Mouse (Mus musculus): ENCODE data around the gene Moap1. TPM values are rescaled to one million over a fixed set of nuclear protein-coding genes. Genes with fewer than 3 reads are reported as not detected.

Gene Moap1
- 18.3 and 18.4 TPM in 2 replicates for polyA plus RNA-seq (2014; fragmentation: Nextera tagmentation; extraction: Ambion mirVana)

- Histone ChIP-seq H3K36me3 (ENCODE audit: control insufficient read depth, insufficient read depth, low read length) (0 out of 2 replicates have a peak, but pooled peaks cover 6% of the 10 kb centered on the region), H3K9me3 (ENCODE audit: control insufficient read depth, low read length) (no peaks in the 10 kb centered on the region), H3K4me3 (ENCODE audit: low read depth, low read length) (peak within 1 kb of the TSS; percentile 80), H3K4me1 (replicated peaks; ENCODE audit: control insufficient read depth, insufficient read depth, low read length) (peaks cover 18% of the 10 kb centered on the region), H3K9ac (ENCODE audit: low read depth, low read length) (peak within 1 kb of the TSS; percentile 86), H3K27ac (ENCODE audit: low read depth, low read length) (peak within 1 kb of the TSS; percentile 89), H3K4me2 (peak within 1 kb of the TSS; percentile 86), H3K27me3 (replicated peaks; ENCODE audit: control insufficient read depth, insufficient read depth, low read length) (no peaks in the 10 kb centered on the region)
- ATAC-seq (replicated peaks; ENCODE audit: low FRiP score) (peak; percentile 96), DNase-seq (ENCODE audit: low spot score) (peak; percentile 90)
- under 1% methylated on average over 59 of the region's 63 CpGs for WGBS
Measured at GRCm38 (mm10) chr12:102743589-102744574, at the start of gene Moap1, which contains the start of gene Tmem251. Gene Moap1, minus strand, starts transcription at chr12:102743661. Gene Tmem251, plus strand, starts transcription at chr12:102743762.

DNA sequence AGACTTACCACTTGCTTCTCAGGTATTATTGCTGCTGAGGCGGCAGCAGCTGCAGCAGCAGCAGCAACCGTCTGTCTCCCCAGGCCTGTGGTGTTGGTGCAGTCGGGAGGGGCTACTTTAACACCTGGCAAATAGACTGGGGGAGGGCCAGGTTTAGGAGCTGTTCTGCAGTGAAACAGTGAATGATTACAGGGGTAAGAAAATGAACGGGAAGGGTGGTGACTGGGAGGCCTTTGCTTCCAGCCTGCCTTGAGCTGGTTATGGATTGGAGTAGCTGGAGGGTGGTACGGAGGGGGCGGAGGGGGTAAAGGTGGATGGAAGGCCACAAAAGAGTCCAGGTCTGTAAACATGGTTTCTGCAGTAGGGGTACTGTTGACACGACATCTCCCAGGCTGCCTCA, 44.5 kb upstream of the Moap1 start:
- no peaks in the 10 kb centered on the region for H3K27me3 ChIP-seq (replicated peaks; ENCODE audit: control insufficient read depth, insufficient read depth, low read length)
- no peak overlapping the region for H3K27ac ChIP-seq (ENCODE audit: low read depth, low read length)
- H3K4me2 ChIP-seq: no peak overlapping the region
- DNase-seq (ENCODE audit: low spot score): no peak
- peaks cover 26% of the 10 kb centered on the region for H3K36me3 ChIP-seq (ENCODE audit: control insufficient read depth, insufficient read depth, low read length)
- H3K4me3 ChIP-seq (ENCODE audit: low read depth, low read length): no peak overlapping the region
- 77% methylated on average over 7 of the region's 7 CpGs for WGBS
- no peaks in the 10 kb centered on the region for H3K4me1 ChIP-seq (replicated peaks; ENCODE audit: control insufficient read depth, insufficient read depth, low read length)
- ATAC-seq (replicated peaks; ENCODE audit: low FRiP score): peak; percentile 39; the same call in 1 of the 2 replicates
- H3K9me3 ChIP-seq (ENCODE audit: control insufficient read depth, low read length): no peaks in the 10 kb centered on the region
- no peak overlapping the region for H3K9ac ChIP-seq (ENCODE audit: low read depth, low read length)

GRCm38 (mm10) chr12:102785593-102785985, 42.1 kb upstream of the Moap1 start:
- DNase-seq (ENCODE audit: low spot score) (no peak), ATAC-seq (replicated peaks; ENCODE audit: low FRiP score) (no peak)
- no peak overlapping the region for H3K4me3 ChIP-seq (ENCODE audit: low read depth, low read length)
- no peaks in the 10 kb centered on the region for H3K4me1 ChIP-seq (replicated peaks; ENCODE audit: control insufficient read depth, insufficient read depth, low read length)
- H3K27ac ChIP-seq (ENCODE audit: low read depth, low read length): no peak overlapping the region
- WGBS: 88% methylated on average over 5 of the region's 5 CpGs
- H3K36me3 ChIP-seq (ENCODE audit: control insufficient read depth, insufficient read depth, low read length): peaks cover 20% of the 10 kb centered on the region
- no peak overlapping the region for H3K9ac ChIP-seq (ENCODE audit: low read depth, low read length)
- H3K9me3 ChIP-seq (ENCODE audit: control insufficient read depth, low read length): no peaks in the 10 kb centered on the region
- H3K4me2 ChIP-seq: no peak overlapping the region
- no peaks in the 10 kb centered on the region for H3K27me3 ChIP-seq (replicated peaks; ENCODE audit: control insufficient read depth, insufficient read depth, low read length)

DNA sequence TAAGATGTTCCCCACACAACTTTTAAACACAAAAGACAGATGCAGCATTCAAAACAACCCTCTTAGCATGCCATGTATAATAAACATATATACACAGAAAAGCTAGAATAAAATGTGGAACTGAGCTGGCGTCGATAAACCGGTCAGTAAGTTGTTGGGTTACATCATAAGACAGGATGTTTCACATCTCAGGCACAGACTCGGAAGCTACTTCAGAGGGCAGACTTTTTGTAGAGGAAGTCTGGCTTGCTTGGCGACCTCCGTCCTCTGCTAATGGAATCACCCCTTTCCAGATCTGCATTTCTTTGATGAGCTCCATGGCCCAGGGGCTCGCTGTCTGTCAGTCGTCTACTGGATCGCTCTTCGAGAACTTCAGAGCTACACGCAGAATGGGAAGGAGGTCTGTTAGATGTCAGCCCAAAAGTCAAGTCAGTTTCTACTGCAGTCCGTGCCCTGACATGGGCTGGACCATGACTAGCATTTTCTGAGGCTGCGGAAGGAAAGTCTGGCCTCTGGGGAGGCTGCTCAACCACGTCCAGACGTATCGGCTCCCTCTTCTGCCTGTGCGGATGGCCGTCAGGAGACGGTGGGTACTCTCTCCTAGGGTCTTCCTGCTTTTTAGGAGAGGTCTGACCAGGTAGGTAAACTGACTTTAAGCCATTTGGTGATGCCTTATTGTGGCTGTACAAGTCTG, 41.6 kb upstream of the Moap1 start:
- Histone ChIP-seq H3K27ac (ENCODE audit: low read depth, low read length) (no peak overlapping the region), H3K9me3 (ENCODE audit: control insufficient read depth, low read length) (no peaks in the 10 kb centered on the region), H3K36me3 (ENCODE audit: control insufficient read depth, insufficient read depth, low read length) (peaks cover 16% of the 10 kb centered on the region; the same call in 1 of the 2 replicates), H3K4me1 (replicated peaks; ENCODE audit: control insufficient read depth, insufficient read depth, low read length) (no peaks in the 10 kb centered on the region), H3K9ac (ENCODE audit: low read depth, low read length) (no peak overlapping the region), H3K27me3 (replicated peaks; ENCODE audit: control insufficient read depth, insufficient read depth, low read length) (no peaks in the 10 kb centered on the region), H3K4me3 (ENCODE audit: low read depth, low read length) (no peak overlapping the region), H3K4me2 (no peak overlapping the region)
- whole genome bisulfite sequencing: 84% methylated on average over 19 of the region's 19 CpGs
- no peak for ATAC-seq (replicated peaks; ENCODE audit: low FRiP score)
- no peak for DNase-seq (ENCODE audit: low spot score)

DNA sequence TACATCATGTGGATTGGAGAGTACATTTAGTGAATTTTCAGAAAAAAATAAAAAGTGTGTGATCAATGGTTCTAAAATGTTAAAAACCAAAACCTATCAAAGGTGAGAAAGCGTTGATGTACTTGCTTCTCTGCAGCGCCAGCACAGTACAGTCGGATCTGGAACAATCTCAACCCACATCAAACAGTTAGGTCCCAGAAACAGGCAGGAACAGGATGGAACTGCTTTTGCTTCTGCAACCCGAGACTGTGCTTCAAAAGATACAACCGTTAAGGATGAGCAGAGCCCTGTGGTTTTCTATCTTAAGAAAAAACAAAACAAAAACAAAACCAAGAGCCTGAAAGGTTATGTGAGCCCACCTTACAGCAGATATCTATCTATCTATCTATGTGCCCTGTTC, 39.4 kb upstream of the Moap1 start:
- WGBS: 91% methylated on average over 5 of the region's 5 CpGs
- Histone ChIP-seq H3K4me2 (no peak overlapping the region), H3K27me3 (replicated peaks; ENCODE audit: control insufficient read depth, insufficient read depth, low read length) (no peaks in the 10 kb centered on the region), H3K9ac (ENCODE audit: low read depth, low read length) (no peak overlapping the region), H3K4me3 (ENCODE audit: low read depth, low read length) (no peak overlapping the region), H3K27ac (ENCODE audit: low read depth, low read length) (no peak overlapping the region), H3K4me1 (replicated peaks; ENCODE audit: control insufficient read depth, insufficient read depth, low read length) (no peaks in the 10 kb centered on the region), H3K9me3 (ENCODE audit: control insufficient read depth, low read length) (no peaks in the 10 kb centered on the region), H3K36me3 (ENCODE audit: control insufficient read depth, insufficient read depth, low read length) (peaks cover 11% of the 10 kb centered on the region)
- no peak for ATAC-seq (replicated peaks; ENCODE audit: low FRiP score)
- DNase-seq (ENCODE audit: low spot score): no peak

GRCm38 (mm10) chr12:102779452-102779851, 36.0 kb upstream of the Moap1 start:
- Histone ChIP-seq H3K27ac (ENCODE audit: low read depth, low read length) (no peak overlapping the region), H3K36me3 (ENCODE audit: control insufficient read depth, insufficient read depth, low read length) (peaks cover 13% of the 10 kb centered on the region), H3K9me3 (ENCODE audit: control insufficient read depth, low read length) (no peaks in the 10 kb centered on the region), H3K27me3 (replicated peaks; ENCODE audit: control insufficient read depth, insufficient read depth, low read length) (no peaks in the 10 kb centered on the region), H3K9ac (ENCODE audit: low read depth, low read length) (no peak overlapping the region), H3K4me1 (replicated peaks; ENCODE audit: control insufficient read depth, insufficient read depth, low read length) (no peaks in the 10 kb centered on the region), H3K4me3 (ENCODE audit: low read depth, low read length) (no peak overlapping the region), H3K4me2 (no peak overlapping the region)
- ATAC-seq (replicated peaks; ENCODE audit: low FRiP score) (peak; percentile 68), DNase-seq (ENCODE audit: low spot score) (no peak)
- whole genome bisulfite sequencing: 31% methylated on average over 3 of the region's 3 CpGs

- H3K9ac ChIP-seq (ENCODE audit: low read depth, low read length): no peak overlapping the region
- DNase-seq (ENCODE audit: low spot score) (no peak), ATAC-seq (replicated peaks; ENCODE audit: low FRiP score) (no peak)
- H3K27me3 ChIP-seq (replicated peaks; ENCODE audit: control insufficient read depth, insufficient read depth, low read length): no peaks in the 10 kb centered on the region
- H3K4me3 ChIP-seq (ENCODE audit: low read depth, low read length): no peak overlapping the region
- H3K4me1 ChIP-seq (replicated peaks; ENCODE audit: control insufficient read depth, insufficient read depth, low read length): no peaks in the 10 kb centered on the region
- WGBS: 84% methylated on average over 5 of the region's 5 CpGs
- H3K9me3 ChIP-seq (ENCODE audit: control insufficient read depth, low read length): no peaks in the 10 kb centered on the region
- H3K4me2 ChIP-seq: no peak overlapping the region
- H3K27ac ChIP-seq (ENCODE audit: low read depth, low read length): no peak overlapping the region
- peaks cover 15% of the 10 kb centered on the region for H3K36me3 ChIP-seq (ENCODE audit: control insufficient read depth, insufficient read depth, low read length)
Measured at GRCm38 (mm10) chr12:102778151-102778550, 34.7 kb upstream of the Moap1 start.

GRCm38 (mm10) chr12:102776035-102776434, 32.6 kb upstream of the Moap1 start:
- peaks cover 32% of the 10 kb centered on the region for H3K36me3 ChIP-seq (ENCODE audit: control insufficient read depth, insufficient read depth, low read length)
- H3K27me3 ChIP-seq (replicated peaks; ENCODE audit: control insufficient read depth, insufficient read depth, low read length): no peaks in the 10 kb centered on the region
- no peaks in the 10 kb centered on the region for H3K9me3 ChIP-seq (ENCODE audit: control insufficient read depth, low read length)
- 92% methylated on average over 14 of the region's 14 CpGs for WGBS
- no peak overlapping the region for H3K4me3 ChIP-seq (ENCODE audit: low read depth, low read length)
- H3K9ac ChIP-seq (ENCODE audit: low read depth, low read length): no peak overlapping the region
- H3K27ac ChIP-seq (ENCODE audit: low read depth, low read length): no peak overlapping the region
- no peak overlapping the region for H3K4me2 ChIP-seq
- DNase-seq (ENCODE audit: low spot score) (no peak), ATAC-seq (replicated peaks; ENCODE audit: low FRiP score) (no peak)
- no peaks in the 10 kb centered on the region for H3K4me1 ChIP-seq (replicated peaks; ENCODE audit: control insufficient read depth, insufficient read depth, low read length)

All from liver, embryonic 11.5 days (tissue).